Mouse (Mus musculus): Measurements from ENCODE around the gene Tcf19. TPM values are rescaled to one million over a fixed set of nuclear protein-coding genes. Genes with fewer than 3 reads are reported as not detected.

The Tcf19 gene
- total and polyA plus RNA-seq, 2 experiments from 2014 or later, result 16.6 to 30.9 TPM

- no peak overlapping the region for H3K27ac ChIP-seq
- no peaks in the 10 kb centered on the region for H3K36me3 ChIP-seq (ENCODE audit: insufficient read depth, low read length)
- H3K27me3 ChIP-seq (ENCODE audit: insufficient read depth, low read length), result no peaks in the 10 kb centered on the region
- no peak overlapping the region for H3K4me3 ChIP-seq (ENCODE audit: low read length)
- no peak for ATAC-seq
- no peak overlapping the region for H3K4me2 ChIP-seq (ENCODE audit: low read depth, low read length)
- TF ChIP-seq CTCF (IDR thresholded peaks at IDR 0.05; ENCODE audit: low read depth), result no peak
- H3K4me1 ChIP-seq (ENCODE audit: insufficient read depth, low read length), result no peaks in the 10 kb centered on the region
- no peak for DNase-seq (ENCODE audit: low spot score)
- WGBS, result 76% methylated on average over 5 of the region's 5 CpGs
- H3K9ac ChIP-seq (replicated peaks; ENCODE audit: low read length), result no peak overlapping the region
- H3K9me3 ChIP-seq (ENCODE audit: low read length), result no peaks in the 10 kb centered on the region
Observed at GRCm38 (mm10) chr17:35554321-35554720, 37.7 kb upstream of the Tcf19 start.

- Histone ChIP-seq H3K4me2 (ENCODE audit: low read depth, low read length) (no peak within 1 kb of the TSS), H3K36me3 (ENCODE audit: insufficient read depth, low read length) (no peaks in the 10 kb centered on the region), H3K4me3 (ENCODE audit: low read length) (no peak within 1 kb of the TSS), H3K27ac (no peak within 1 kb of the TSS), H3K27me3 (ENCODE audit: insufficient read depth, low read length) (no peaks in the 10 kb centered on the region), H3K9me3 (ENCODE audit: low read length) (no peaks in the 10 kb centered on the region), H3K4me1 (ENCODE audit: insufficient read depth, low read length) (0 out of 2 replicates have a peak, but pooled peaks cover 5% of the 10 kb centered on the region), H3K9ac (replicated peaks; ENCODE audit: low read length) (no peak within 1 kb of the TSS)
- TF ChIP-seq CTCF (IDR thresholded peaks at IDR 0.05; ENCODE audit: low read depth), result no peak
- DNase-seq (ENCODE audit: low spot score), result no peak
- 64% methylated on average over 10 of the region's 10 CpGs for WGBS
- no peak for ATAC-seq
Observed at GRCm38 (mm10) chr17:35551881-35552414, 35.3 kb upstream of the Tcf19 start, which contains the start of gene Cdsn. Cdsn (plus strand) TSS chr17:35552128.

DNA sequence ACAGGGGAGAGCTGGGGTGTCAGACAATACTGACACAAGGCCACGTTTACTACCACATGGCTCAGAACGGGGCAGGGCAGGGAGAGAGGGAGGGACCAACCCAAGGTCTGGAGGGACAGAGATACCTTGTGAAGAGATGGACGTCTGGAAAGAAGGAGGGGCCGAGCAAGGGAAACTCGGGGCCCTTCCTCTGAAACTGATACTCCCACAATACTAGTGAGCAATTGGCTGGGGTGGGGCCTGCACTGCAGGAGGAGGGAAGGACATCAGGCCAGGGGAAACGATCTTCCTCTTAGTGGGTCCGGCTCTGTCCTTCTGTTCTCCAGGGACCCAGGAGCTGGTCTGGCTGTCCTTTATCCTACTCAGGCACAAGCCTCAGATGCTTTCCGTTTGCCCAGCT is 34.2 kb upstream of the Tcf19 start:
- DNase-seq (ENCODE audit: low spot score) (no peak), ATAC-seq (no peak)
- Histone ChIP-seq H3K4me1 (ENCODE audit: insufficient read depth, low read length) (0 out of 2 replicates have a peak, but pooled peaks cover 7% of the 10 kb centered on the region), H3K4me2 (ENCODE audit: low read depth, low read length) (no peak overlapping the region), H3K9ac (replicated peaks; ENCODE audit: low read length) (no peak overlapping the region), H3K4me3 (ENCODE audit: low read length) (no peak overlapping the region), H3K27ac (no peak overlapping the region), H3K9me3 (ENCODE audit: low read length) (no peaks in the 10 kb centered on the region), H3K27me3 (ENCODE audit: insufficient read depth, low read length) (no peaks in the 10 kb centered on the region), H3K36me3 (ENCODE audit: insufficient read depth, low read length) (no peaks in the 10 kb centered on the region)
- no peak for TF ChIP-seq CTCF (IDR thresholded peaks at IDR 0.05; ENCODE audit: low read depth)
- WGBS, result 68% methylated on average over 8 of the region's 8 CpGs

DNA sequence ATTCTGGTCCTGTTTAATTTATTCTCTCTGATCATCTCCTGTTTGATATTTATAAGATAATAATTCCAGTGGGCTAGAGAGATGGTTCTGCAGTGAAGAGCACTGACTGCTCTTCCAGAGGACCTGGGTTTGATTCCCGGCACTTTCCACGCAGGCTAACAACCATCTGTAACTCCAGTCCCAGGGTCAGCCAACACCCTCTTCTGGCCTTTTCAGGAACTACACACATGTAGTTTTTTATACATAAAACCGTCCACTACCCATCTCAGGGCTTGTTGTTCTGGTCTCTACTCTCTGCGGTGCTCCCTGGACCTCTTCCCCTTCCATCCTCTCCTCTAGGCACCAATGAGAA is 33.5 kb upstream of the Tcf19 start:
- Histone ChIP-seq H3K27ac (peak overlapping the region; percentile 17; the same call in 1 of the 2 replicates), H3K9me3 (ENCODE audit: low read length) (no peaks in the 10 kb centered on the region), H3K9ac (replicated peaks; ENCODE audit: low read length) (no peak overlapping the region), H3K4me2 (ENCODE audit: low read depth, low read length) (no peak overlapping the region), H3K4me1 (ENCODE audit: insufficient read depth, low read length) (0 out of 2 replicates have a peak, but pooled peaks cover 7% of the 10 kb centered on the region), H3K27me3 (ENCODE audit: insufficient read depth, low read length) (no peaks in the 10 kb centered on the region), H3K36me3 (ENCODE audit: insufficient read depth, low read length) (no peaks in the 10 kb centered on the region), H3K4me3 (ENCODE audit: low read length) (no peak overlapping the region)
- no peak for TF ChIP-seq CTCF (IDR thresholded peaks at IDR 0.05; ENCODE audit: low read depth)
- ATAC-seq (no peak), DNase-seq (ENCODE audit: low spot score) (no peak)
- WGBS, result 96% methylated on average over 4 of the region's 4 CpGs

GRCm38 (mm10) chr17:35549437-35550142 is 33.0 kb upstream of the Tcf19 start:
- TF ChIP-seq CTCF (IDR thresholded peaks at IDR 0.05; ENCODE audit: low read depth), result no peak
- no peak overlapping the region for H3K4me3 ChIP-seq (ENCODE audit: low read length)
- H3K4me1 ChIP-seq (ENCODE audit: insufficient read depth, low read length), result 0 out of 2 replicates have a peak, but pooled peaks cover 7% of the 10 kb centered on the region
- ATAC-seq (peak; percentile 60), DNase-seq (ENCODE audit: low spot score) (peak; percentile 40)
- no peaks in the 10 kb centered on the region for H3K9me3 ChIP-seq (ENCODE audit: low read length)
- WGBS, result 28% methylated on average over 15 of the region's 15 CpGs
- H3K4me2 ChIP-seq (ENCODE audit: low read depth, low read length), result no peak overlapping the region
- no peaks in the 10 kb centered on the region for H3K27me3 ChIP-seq (ENCODE audit: insufficient read depth, low read length)
- no peaks in the 10 kb centered on the region for H3K36me3 ChIP-seq (ENCODE audit: insufficient read depth, low read length)
- peak overlapping the region; percentile 17; the same call in 1 of the 2 replicates for H3K27ac ChIP-seq
- no peak overlapping the region for H3K9ac ChIP-seq (replicated peaks; ENCODE audit: low read length)

DNA sequence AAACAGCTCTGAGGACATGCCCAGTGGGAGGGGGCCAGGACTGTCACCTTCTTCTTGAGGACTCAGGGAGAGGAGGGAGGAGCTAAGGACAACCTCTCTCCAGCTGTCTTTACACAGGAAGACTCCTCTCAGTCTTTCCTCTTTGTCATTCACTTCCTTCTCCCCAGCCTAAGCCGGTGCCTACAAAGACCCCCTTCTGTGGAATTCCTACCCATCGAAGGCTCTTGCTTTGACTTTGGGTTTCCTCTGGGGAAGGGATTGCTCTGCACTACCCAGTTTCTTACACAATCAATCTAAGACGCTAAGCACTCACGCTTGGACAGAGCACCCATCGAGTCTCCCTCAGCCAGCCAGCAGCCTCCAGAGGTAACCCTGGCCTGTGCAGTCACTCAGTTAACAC is 32.0 kb upstream of the Tcf19 start:
- Histone ChIP-seq H3K27ac (no peak overlapping the region), H3K9ac (replicated peaks; ENCODE audit: low read length) (no peak overlapping the region), H3K27me3 (ENCODE audit: insufficient read depth, low read length) (no peaks in the 10 kb centered on the region), H3K4me1 (ENCODE audit: insufficient read depth, low read length) (0 out of 2 replicates have a peak, but pooled peaks cover 7% of the 10 kb centered on the region), H3K4me2 (ENCODE audit: low read depth, low read length) (no peak overlapping the region), H3K9me3 (ENCODE audit: low read length) (no peaks in the 10 kb centered on the region), H3K36me3 (ENCODE audit: insufficient read depth, low read length) (no peaks in the 10 kb centered on the region), H3K4me3 (ENCODE audit: low read length) (no peak overlapping the region)
- DNase-seq (ENCODE audit: low spot score) (no peak), ATAC-seq (no peak)
- WGBS, result 26% methylated on average over 5 of the region's 5 CpGs
- no peak for TF ChIP-seq CTCF (IDR thresholded peaks at IDR 0.05; ENCODE audit: low read depth)

DNA sequence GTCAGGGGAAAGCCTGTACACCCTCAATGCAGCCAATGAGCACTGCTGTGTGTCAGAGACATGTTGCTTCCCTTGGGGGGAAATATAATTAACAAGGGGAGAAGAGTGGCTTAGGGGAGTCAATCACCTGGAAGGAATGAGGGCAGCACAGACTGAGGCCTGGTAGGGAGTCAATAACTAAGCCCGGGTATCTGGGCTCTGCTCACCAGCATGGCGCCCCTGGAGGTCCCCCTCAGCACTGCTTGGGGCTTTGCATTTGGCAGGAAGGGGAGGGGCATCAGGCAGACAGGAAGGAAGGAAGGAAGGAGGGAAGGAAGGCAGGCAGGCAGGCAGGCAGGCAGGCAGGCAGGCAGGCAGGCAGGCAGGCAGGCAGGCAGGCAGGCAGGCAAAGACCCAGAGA is 30.8 kb upstream of the Tcf19 start:
- Histone ChIP-seq H3K4me1 (ENCODE audit: insufficient read depth, low read length) (peaks cover 13% of the 10 kb centered on the region; the same call in 1 of the 2 replicates), H3K27ac (no peak overlapping the region), H3K36me3 (ENCODE audit: insufficient read depth, low read length) (no peaks in the 10 kb centered on the region), H3K9ac (replicated peaks; ENCODE audit: low read length) (no peak overlapping the region), H3K4me3 (ENCODE audit: low read length) (no peak overlapping the region), H3K4me2 (ENCODE audit: low read depth, low read length) (no peak overlapping the region), H3K27me3 (ENCODE audit: insufficient read depth, low read length) (no peaks in the 10 kb centered on the region), H3K9me3 (ENCODE audit: low read length) (no peaks in the 10 kb centered on the region)
- 36% methylated on average over 2 of the region's 2 CpGs for WGBS
- no peak for ATAC-seq
- no peak for TF ChIP-seq CTCF (IDR thresholded peaks at IDR 0.05; ENCODE audit: low read depth)
- no peak for DNase-seq (ENCODE audit: low spot score)

Data from hindbrain, postnatal 0 days (tissue).